Mouse (Mus musculus): ENCODE measurements around the gene Olfr69. TPM values are rescaled to one million over a fixed set of nuclear protein-coding genes. Genes with fewer than 3 reads are reported as not detected.
"Not testable (repeated sequence)": the region's sequence is repeated elsewhere in the genome, so short reads cannot be mapped to it uniquely, and the experiment has no call there.

Olfr69 gene
- polyA plus RNA-seq (2015; fragmentation: Nextera tagmentation; extraction: Ambion mirVana): not detected in 2 replicates

DNA sequence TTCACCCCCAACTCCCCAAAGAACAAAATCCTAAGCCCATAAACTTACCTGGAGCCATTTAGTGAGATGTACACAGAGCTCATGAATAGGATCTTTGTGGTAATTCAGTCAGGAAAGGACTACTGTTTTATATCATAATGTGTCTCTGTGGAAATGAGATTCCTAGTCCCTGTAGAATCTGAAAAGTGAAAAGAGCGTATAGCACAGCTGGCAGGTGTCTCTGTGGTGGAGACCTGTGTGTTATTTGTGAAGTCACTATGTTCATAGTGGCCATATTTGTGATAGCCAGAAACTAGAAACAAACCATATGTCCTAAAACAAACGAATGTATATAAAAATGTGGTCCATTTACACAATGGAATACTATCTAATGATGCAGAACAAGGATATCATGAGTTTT, at the start of gene Olfr69:
Gene Olfr69, minus strand, starts transcription at position 101 of the 400 bp plus-strand sequence.
- H3K4me2 ChIP-seq (replicated peaks; ENCODE audit: low read depth, low read length): no peak within 1 kb of the TSS
- H3K36me3 ChIP-seq (ENCODE audit: insufficient read depth, low read length): no peaks in the 10 kb centered on the region
- no peaks in the 10 kb centered on the region for H3K4me1 ChIP-seq (ENCODE audit: insufficient read depth, low read length)
- no peaks in the 10 kb centered on the region for H3K27me3 ChIP-seq (ENCODE audit: insufficient read depth, low read length)
- no peaks in the 10 kb centered on the region for H3K9me3 ChIP-seq (ENCODE audit: low read length)
- no peak within 1 kb of the TSS for H3K4me3 ChIP-seq (ENCODE audit: low read length)
- 73% methylated on average over 2 of the region's 2 CpGs for whole genome bisulfite sequencing
- ATAC-seq (ENCODE audit: low FRiP score, low TSS enrichment): no peak
- no peak within 1 kb of the TSS for H3K9ac ChIP-seq (replicated peaks; ENCODE audit: low read length)
- H3K27ac ChIP-seq (ENCODE audit: low read length): no peak within 1 kb of the TSS

DNA sequence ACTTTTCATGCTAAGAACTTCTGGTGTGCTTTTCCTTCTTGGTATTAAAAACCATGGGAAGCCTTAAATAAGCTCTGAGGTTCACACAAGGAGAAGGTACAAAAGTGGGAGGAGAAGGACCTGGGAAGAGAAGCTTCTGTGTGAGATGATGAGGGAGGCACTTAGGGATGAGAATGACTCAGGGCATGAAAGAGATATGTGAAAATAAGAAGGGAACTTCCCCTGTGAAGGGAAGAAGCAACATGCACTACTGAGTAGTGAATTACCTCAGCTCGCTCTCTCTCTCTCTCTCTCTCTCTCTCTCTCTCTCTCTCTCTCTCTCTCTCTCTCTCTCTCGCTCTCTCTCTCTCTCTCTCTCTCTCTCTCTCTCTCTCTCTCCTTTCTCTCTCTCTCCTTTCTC, 43.7 kb upstream of the Olfr69 start:
- not testable (repeated sequence) for H3K27ac ChIP-seq (ENCODE audit: low read length); H3K36me3 ChIP-seq (ENCODE audit: insufficient read depth, low read length); H3K27me3 ChIP-seq (ENCODE audit: insufficient read depth, low read length); ATAC-seq (ENCODE audit: low FRiP score, low TSS enrichment); H3K4me2 ChIP-seq (replicated peaks; ENCODE audit: low read depth, low read length); H3K4me1 ChIP-seq (ENCODE audit: insufficient read depth, low read length); H3K4me3 ChIP-seq (ENCODE audit: low read length); H3K9me3 ChIP-seq (ENCODE audit: low read length); H3K9ac ChIP-seq (replicated peaks; ENCODE audit: low read length)
- 83% methylated on average over 1 of the region's 2 CpGs for WGBS

DNA sequence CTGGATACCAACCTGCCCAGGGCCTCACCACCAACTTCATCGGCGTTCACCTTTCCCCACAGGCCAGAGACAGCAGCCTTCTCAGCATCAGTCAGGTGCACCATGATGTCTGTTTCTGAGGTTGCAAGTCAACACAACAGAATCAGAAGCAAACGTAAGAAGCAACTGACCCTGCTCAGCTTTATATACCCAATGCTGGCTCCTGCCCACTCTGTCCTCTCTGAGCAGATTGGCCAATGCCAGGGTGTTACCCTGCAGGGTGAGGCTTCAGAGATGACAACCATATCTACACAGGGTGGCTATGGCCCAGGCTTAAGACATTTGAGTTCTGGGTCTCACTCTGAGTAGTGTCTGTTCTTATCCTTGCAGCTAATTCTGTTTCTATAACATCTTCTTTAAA, 42.4 kb upstream of the Olfr69 start, which contains the start of gene Hbb-bt:
Gene Hbb-bt, minus strand, starts transcription at position 231 of the 400 bp plus-strand sequence.
- H3K27ac ChIP-seq (ENCODE audit: low read length): no peak within 1 kb of the TSS

DNA sequence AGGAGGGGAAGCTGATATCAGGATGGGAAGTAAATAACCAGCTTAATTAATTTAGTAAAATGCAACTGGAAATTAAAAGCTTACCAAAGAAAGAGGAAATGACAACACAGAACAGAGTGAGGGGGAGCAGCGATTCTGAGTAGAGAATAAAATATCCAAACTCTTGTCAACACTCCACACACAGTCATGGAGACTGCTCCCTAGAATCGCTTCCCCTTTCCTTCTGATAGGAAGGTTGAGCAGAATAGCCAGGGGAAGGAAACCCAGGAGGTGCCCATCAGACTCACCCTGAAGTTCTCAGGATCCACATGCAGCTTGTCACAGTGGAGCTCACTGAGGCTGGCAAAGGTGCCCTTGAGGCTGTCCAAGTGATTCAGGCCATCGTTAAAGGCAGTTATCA, 41.8 kb upstream of the Olfr69 start:
- not testable (repeated sequence) for H3K4me1 ChIP-seq (ENCODE audit: insufficient read depth, low read length); H3K27me3 ChIP-seq (ENCODE audit: insufficient read depth, low read length); H3K4me3 ChIP-seq (ENCODE audit: low read length); H3K36me3 ChIP-seq (ENCODE audit: insufficient read depth, low read length); ATAC-seq (ENCODE audit: low FRiP score, low TSS enrichment); H3K9me3 ChIP-seq (ENCODE audit: low read length); H3K4me2 ChIP-seq (replicated peaks; ENCODE audit: low read depth, low read length); H3K27ac ChIP-seq (ENCODE audit: low read length); H3K9ac ChIP-seq (replicated peaks; ENCODE audit: low read length)
- WGBS: no CpG with 5 or more reads among the region's 3 CpGs

More for the DNA sequence above, 42.4 kb upstream of the Olfr69 start, which contains the start of gene Hbb-bt:
- 86% methylated on average over 3 of the region's 3 CpGs for WGBS
- no peak for ATAC-seq (ENCODE audit: low FRiP score, low TSS enrichment)
- H3K4me2 ChIP-seq (replicated peaks; ENCODE audit: low read depth, low read length): no peak within 1 kb of the TSS
- no peaks in the 10 kb centered on the region for H3K36me3 ChIP-seq (ENCODE audit: insufficient read depth, low read length)
- no peaks in the 10 kb centered on the region for H3K9me3 ChIP-seq (ENCODE audit: low read length)
- no peaks in the 10 kb centered on the region for H3K4me1 ChIP-seq (ENCODE audit: insufficient read depth, low read length)
- no peak within 1 kb of the TSS for H3K4me3 ChIP-seq (ENCODE audit: low read length)
- no peaks in the 10 kb centered on the region for H3K27me3 ChIP-seq (ENCODE audit: insufficient read depth, low read length)
- no peak within 1 kb of the TSS for H3K9ac ChIP-seq (replicated peaks; ENCODE audit: low read length)

DNA sequence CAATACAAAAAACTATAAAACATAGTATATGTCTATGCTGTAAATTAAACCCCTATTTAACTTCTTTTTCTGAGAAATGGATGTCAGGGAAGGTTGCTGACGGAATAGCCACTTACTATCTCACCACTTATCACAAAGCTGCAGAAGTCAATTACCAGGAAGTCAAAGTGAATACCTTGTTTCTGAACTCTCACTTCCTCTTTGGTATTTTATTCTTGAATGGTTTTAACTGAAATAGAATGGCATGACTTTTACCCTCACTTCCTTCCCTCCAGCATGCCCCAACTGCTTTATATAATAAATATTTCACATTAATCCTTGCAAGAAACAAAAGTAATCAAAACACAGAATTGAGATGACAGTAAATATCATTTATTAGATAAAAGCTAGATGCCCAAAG, 40.8 kb upstream of the Olfr69 start:
- Histone ChIP-seq H3K4me2 (replicated peaks; ENCODE audit: low read depth, low read length) (no peak overlapping the region), H3K9ac (replicated peaks; ENCODE audit: low read length) (no peak overlapping the region), H3K27me3 (ENCODE audit: insufficient read depth, low read length) (no peaks in the 10 kb centered on the region), H3K4me1 (ENCODE audit: insufficient read depth, low read length) (no peaks in the 10 kb centered on the region), H3K27ac (ENCODE audit: low read length) (no peak overlapping the region), H3K4me3 (ENCODE audit: low read length) (no peak overlapping the region), H3K9me3 (ENCODE audit: low read length) (no peaks in the 10 kb centered on the region), H3K36me3 (ENCODE audit: insufficient read depth, low read length) (no peaks in the 10 kb centered on the region)
- 52% methylated on average over 1 of the region's 1 CpGs for WGBS
- ATAC-seq (ENCODE audit: low FRiP score, low TSS enrichment): no peak

DNA sequence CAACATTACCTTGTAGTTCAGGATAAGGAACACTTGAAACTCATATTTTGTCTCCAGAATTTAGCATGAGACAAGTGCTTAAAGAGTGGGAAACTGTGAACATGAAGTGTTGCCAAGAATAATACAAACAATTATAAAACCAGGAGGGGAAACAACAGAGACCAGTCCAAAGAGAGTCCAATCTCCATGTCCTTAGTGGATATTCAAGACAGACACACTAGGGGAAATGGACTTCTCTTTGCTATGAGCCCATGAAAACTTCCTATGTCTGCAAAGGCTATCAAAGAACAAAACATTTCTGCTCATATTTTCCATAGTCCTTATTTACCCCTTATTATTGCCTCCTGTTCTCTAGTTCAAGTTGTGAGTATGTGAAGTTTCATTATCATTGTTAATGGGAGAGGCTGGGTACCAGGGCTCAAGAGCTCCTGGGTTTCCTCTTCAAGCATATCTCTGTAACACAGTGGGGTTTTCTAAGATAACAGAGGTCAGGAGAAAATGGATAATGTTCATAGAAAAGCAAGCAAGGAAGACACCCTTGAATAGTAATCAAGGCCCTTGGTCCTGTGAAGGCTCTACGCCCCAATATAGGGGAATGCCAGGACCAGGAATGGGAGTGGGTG, 39.9 kb upstream of the Olfr69 start:
- no peak for ATAC-seq (ENCODE audit: low FRiP score, low TSS enrichment)
- Histone ChIP-seq H3K9me3 (ENCODE audit: low read length) (no peaks in the 10 kb centered on the region), H3K9ac (replicated peaks; ENCODE audit: low read length) (no peak overlapping the region), H3K27me3 (ENCODE audit: insufficient read depth, low read length) (no peaks in the 10 kb centered on the region), H3K27ac (ENCODE audit: low read length) (no peak overlapping the region), H3K36me3 (ENCODE audit: insufficient read depth, low read length) (no peaks in the 10 kb centered on the region), H3K4me3 (ENCODE audit: low read length) (no peak overlapping the region), H3K4me2 (replicated peaks; ENCODE audit: low read depth, low read length) (no peak overlapping the region), H3K4me1 (ENCODE audit: insufficient read depth, low read length) (no peaks in the 10 kb centered on the region)
- 73% methylated on average over 1 of the region's 1 CpGs for WGBS

GRCm38 (mm10) chr7:103810746-103811145, 39.4 kb upstream of the Olfr69 start:
- Histone ChIP-seq H3K4me3 (ENCODE audit: low read length) (no peak overlapping the region), H3K4me2 (replicated peaks; ENCODE audit: low read depth, low read length) (no peak overlapping the region), H3K9ac (replicated peaks; ENCODE audit: low read length) (no peak overlapping the region), H3K27me3 (ENCODE audit: insufficient read depth, low read length) (no peaks in the 10 kb centered on the region), H3K27ac (ENCODE audit: low read length) (no peak overlapping the region), H3K36me3 (ENCODE audit: insufficient read depth, low read length) (no peaks in the 10 kb centered on the region), H3K9me3 (ENCODE audit: low read length) (no peaks in the 10 kb centered on the region), H3K4me1 (ENCODE audit: insufficient read depth, low read length) (no peaks in the 10 kb centered on the region)
- ATAC-seq (ENCODE audit: low FRiP score, low TSS enrichment): no peak
- 74% methylated on average over 3 of the region's 3 CpGs for WGBS

DNA sequence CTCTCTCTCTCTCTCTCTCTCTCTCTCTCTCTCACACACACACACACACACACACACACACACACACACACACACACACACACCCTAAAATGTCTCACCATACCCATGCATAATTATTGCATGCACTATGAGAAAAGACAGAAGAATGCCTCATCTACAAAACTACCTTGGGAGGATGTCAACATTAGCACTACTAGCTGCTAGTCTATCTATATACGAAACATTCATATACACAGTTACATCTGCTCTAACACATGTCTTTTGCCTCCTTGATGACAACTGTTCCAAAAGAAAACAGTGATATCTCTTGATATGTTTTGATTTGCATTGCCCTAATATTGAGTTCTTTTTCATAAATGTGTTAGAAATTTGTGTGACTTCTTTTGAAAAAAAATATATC, 38.9 kb upstream of the Olfr69 start:
- ATAC-seq (ENCODE audit: low FRiP score, low TSS enrichment): no peak
- 93% methylated on average over 1 of the region's 1 CpGs for WGBS
- Histone ChIP-seq H3K9ac (replicated peaks; ENCODE audit: low read length) (no peak overlapping the region), H3K4me2 (replicated peaks; ENCODE audit: low read depth, low read length) (no peak overlapping the region), H3K4me1 (ENCODE audit: insufficient read depth, low read length) (no peaks in the 10 kb centered on the region), H3K27ac (ENCODE audit: low read length) (no peak overlapping the region), H3K4me3 (ENCODE audit: low read length) (no peak overlapping the region), H3K9me3 (ENCODE audit: low read length) (no peaks in the 10 kb centered on the region), H3K36me3 (ENCODE audit: insufficient read depth, low read length) (no peaks in the 10 kb centered on the region), H3K27me3 (ENCODE audit: insufficient read depth, low read length) (no peaks in the 10 kb centered on the region)

DNA sequence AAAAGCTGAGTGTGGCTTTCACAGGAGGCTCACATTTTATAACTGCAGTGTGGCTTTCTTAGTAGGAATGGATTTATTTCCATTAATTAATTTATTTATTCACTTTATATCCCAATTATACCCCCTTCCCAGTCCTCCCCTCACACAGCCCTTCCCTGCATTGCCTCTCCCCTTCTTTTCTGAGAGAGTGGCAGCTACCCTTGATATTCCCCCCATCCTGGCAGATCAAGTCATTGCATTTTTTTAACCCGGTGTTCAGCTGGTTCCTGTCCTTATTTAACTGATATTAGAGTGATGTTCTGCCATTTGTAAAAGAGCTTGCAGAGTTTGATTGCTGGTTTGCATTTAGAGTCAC, 38.4 kb upstream of the Olfr69 start:
- no peak overlapping the region for H3K27ac ChIP-seq (ENCODE audit: low read length)
- no peaks in the 10 kb centered on the region for H3K27me3 ChIP-seq (ENCODE audit: insufficient read depth, low read length)
- no peaks in the 10 kb centered on the region for H3K4me1 ChIP-seq (ENCODE audit: insufficient read depth, low read length)
- H3K4me2 ChIP-seq (replicated peaks; ENCODE audit: low read depth, low read length): no peak overlapping the region
- WGBS: 40% methylated on average over 1 of the region's 1 CpGs
- H3K4me3 ChIP-seq (ENCODE audit: low read length): no peak overlapping the region
- ATAC-seq (ENCODE audit: low FRiP score, low TSS enrichment): no peak
- H3K36me3 ChIP-seq (ENCODE audit: insufficient read depth, low read length): no peaks in the 10 kb centered on the region
- H3K9ac ChIP-seq (replicated peaks; ENCODE audit: low read length): no peak overlapping the region
- no peaks in the 10 kb centered on the region for H3K9me3 ChIP-seq (ENCODE audit: low read length)

GRCm38 (mm10) chr7:103808971-103809800, 37.8 kb upstream of the Olfr69 start:
- Histone ChIP-seq H3K4me2 (replicated peaks; ENCODE audit: low read depth, low read length) (no peak overlapping the region), H3K9me3 (ENCODE audit: low read length) (no peaks in the 10 kb centered on the region), H3K4me1 (ENCODE audit: insufficient read depth, low read length) (no peaks in the 10 kb centered on the region), H3K27me3 (ENCODE audit: insufficient read depth, low read length) (no peaks in the 10 kb centered on the region), H3K27ac (ENCODE audit: low read length) (no peak overlapping the region), H3K4me3 (ENCODE audit: low read length) (no peak overlapping the region), H3K9ac (replicated peaks; ENCODE audit: low read length) (no peak overlapping the region), H3K36me3 (ENCODE audit: insufficient read depth, low read length) (no peaks in the 10 kb centered on the region)
- WGBS: 62% methylated on average over 5 of the region's 5 CpGs
- ATAC-seq (ENCODE audit: low FRiP score, low TSS enrichment): no peak

Measured in kidney, embryonic 16.5 days (tissue).